Mouse (Mus musculus) limb, embryonic 14.5 days (tissue): Measurements from ENCODE around the gene Ifitm3. TPM values are rescaled to one million over a fixed set of nuclear protein-coding genes. Genes with fewer than 3 reads are reported as not detected.

Source experiments
- ATAC-seq: fragments of 200-750 bp; cut with Nextera tagmentation; 2 replicates; pipeline ENCODE4 v1.8.0; 2017; ENCODE audit warnings: low read depth, moderate number of reproducible peaks, moderate TSS enrichment; ENCODE audit not compliant: low FRiP score
- DNase-seq: peaks from one replicate; pipeline ENCODE4 v3.0.0-alpha.2; 2015; ENCODE audit warnings: low spot score
- H3K27ac ChIP-seq: fragments of 300-500 bp; sonication (generic); replicated peaks from 2 replicates; pipeline ENCODE4 v1.5.1; 2014; ENCODE audit warnings: low read depth, mild to moderate bottlenecking, low read length, moderate library complexity, mixed read lengths
- H3K27me3 ChIP-seq: fragments of 300-500 bp; sonication (generic); 2 replicates; pipeline ENCODE4 v1.6.1; 2014; ENCODE audit warnings: low read length, mixed read lengths; ENCODE audit not compliant: control insufficient read depth, insufficient read depth
- H3K36me3 ChIP-seq: fragments of 300-500 bp; sonication (generic); 2 replicates; pipeline ENCODE4 v1.6.1; 2014; ENCODE audit warnings: mild to moderate bottlenecking, low read length, moderate library complexity, mixed read lengths; ENCODE audit not compliant: control insufficient read depth, insufficient read depth
- H3K4me1 ChIP-seq: fragments of 300-500 bp; sonication (generic); 2 replicates; pipeline ENCODE4 v1.6.1; 2014; ENCODE audit warnings: antibody characterized with exemption, low read length, mixed read lengths; ENCODE audit not compliant: control insufficient read depth, insufficient read depth
- H3K4me2 ChIP-seq: fragments of 300-500 bp; sonication (generic); replicated peaks from 2 replicates; pipeline ENCODE4 v1.6.1; 2014; ENCODE audit warnings: low read depth, mild to moderate bottlenecking, low read length, moderate library complexity; ENCODE audit not compliant: severe bottlenecking
- H3K4me3 ChIP-seq: fragments of 300-500 bp; sonication (generic); replicated peaks from 2 replicates; pipeline ENCODE4 v1.5.1; 2014; ENCODE audit warnings: low read length
- H3K9ac ChIP-seq: fragments of 300-500 bp; sonication (generic); 2 replicates; pipeline ENCODE4 v1.6.1; 2014; ENCODE audit warnings: mild to moderate bottlenecking, low read depth, low read length, moderate library complexity; ENCODE audit not compliant: severe bottlenecking
- H3K9me3 ChIP-seq: fragments of 300-500 bp; sonication (generic); 2 replicates; pipeline ENCODE4 v1.6.1; 2016; ENCODE audit warnings: low read length; ENCODE audit not compliant: control insufficient read depth
- POLR2A ChIP-seq: fragments of 200-500 bp; IDR thresholded peaks from 2 replicates; pipeline ENCODE4 v1.8.0; 2012; ENCODE audit warnings: inconsistent platforms, mild to moderate bottlenecking, moderate library complexity, borderline replicate concordance; ENCODE audit not compliant: insufficient read depth, insufficient read length; ENCODE audit errors: extremely low read depth
- WGBS: fragments of 180-500 bp; shearing (Covaris S2); extraction: QIAGEN DNeasy Blood & Tissue Kit; methylation state at CpG from one replicate; pipeline ENCODE4 v1.1.7; 2014; 5-methylcytosine and 5-hydroxymethylcytosine counted together
- polyA plus RNA-seq, 2 experiments: library from polyadenylated mRNA; depleted of rRNA in 1 of 2; stranded (reverse) in 1 of 2; unstranded in 1 of 2; fragments of >200 nt; fragmentation: Nextera tagmentation in 1 of 2; extraction: Ambion mirVana in 1 of 2; gene quantifications; 2 replicates each; pipeline versions ENCODE4 v1.2.1 to v1.2.3; 2012 to 2014

Ifitm3 gene
- polyA plus RNA-seq, 2 experiments, result 85.6 to 201 TPM

DNA sequence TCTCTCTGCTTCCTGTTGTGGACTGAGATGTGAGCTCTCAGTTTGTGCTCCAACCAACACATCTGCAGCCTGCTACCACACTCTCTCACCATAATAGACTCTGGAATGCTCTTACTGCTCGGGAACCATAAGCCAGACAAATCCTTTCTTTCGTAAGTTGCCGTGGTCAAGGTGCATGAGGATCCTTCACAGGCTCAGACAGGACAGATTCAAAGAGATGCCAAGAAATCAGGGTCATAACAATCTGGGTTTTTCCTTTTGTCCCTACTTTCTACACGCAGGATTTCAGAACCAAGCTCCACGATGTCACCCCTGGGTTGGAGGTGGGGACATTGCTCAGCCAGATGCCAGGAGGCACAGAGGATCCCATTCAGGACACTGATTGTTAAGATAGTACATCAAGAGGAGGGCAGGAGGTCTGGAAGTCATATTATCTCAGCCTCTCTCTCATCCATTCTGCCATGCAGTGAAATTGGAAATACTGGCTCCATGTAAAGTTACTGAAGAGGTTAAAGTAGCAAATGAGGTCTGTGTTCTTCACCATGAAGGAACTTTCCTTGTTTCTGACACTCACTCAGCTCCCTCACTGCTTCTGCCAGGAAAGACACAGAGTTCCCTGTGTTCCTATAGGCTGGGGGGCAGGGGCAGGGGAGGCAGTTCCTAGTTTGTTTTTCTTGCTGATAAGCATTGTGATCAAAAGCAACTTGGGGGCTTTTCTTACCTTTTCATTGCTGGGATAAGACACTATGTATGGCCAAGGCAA is 7.1 kb downstream of the Ifitm3 start:
- no peak overlapping the region for H3K27ac ChIP-seq
- WGBS, result 82% methylated on average over 5 of the region's 5 CpGs
- no peak for TF ChIP-seq POLR2A
- no peak overlapping the region for H3K4me3 ChIP-seq
- no peaks in the 10 kb centered on the region for H3K9me3 ChIP-seq
- DNase-seq, result no peak
- H3K9ac ChIP-seq, result no peak overlapping the region
- H3K4me2 ChIP-seq, result no peak overlapping the region
- peaks cover under 1% of the 10 kb centered on the region; the same call in 1 of the 2 replicates for H3K4me1 ChIP-seq
- H3K27me3 ChIP-seq, result no peaks in the 10 kb centered on the region
- H3K36me3 ChIP-seq, result no peaks in the 10 kb centered on the region
- ATAC-seq, result no peak

DNA sequence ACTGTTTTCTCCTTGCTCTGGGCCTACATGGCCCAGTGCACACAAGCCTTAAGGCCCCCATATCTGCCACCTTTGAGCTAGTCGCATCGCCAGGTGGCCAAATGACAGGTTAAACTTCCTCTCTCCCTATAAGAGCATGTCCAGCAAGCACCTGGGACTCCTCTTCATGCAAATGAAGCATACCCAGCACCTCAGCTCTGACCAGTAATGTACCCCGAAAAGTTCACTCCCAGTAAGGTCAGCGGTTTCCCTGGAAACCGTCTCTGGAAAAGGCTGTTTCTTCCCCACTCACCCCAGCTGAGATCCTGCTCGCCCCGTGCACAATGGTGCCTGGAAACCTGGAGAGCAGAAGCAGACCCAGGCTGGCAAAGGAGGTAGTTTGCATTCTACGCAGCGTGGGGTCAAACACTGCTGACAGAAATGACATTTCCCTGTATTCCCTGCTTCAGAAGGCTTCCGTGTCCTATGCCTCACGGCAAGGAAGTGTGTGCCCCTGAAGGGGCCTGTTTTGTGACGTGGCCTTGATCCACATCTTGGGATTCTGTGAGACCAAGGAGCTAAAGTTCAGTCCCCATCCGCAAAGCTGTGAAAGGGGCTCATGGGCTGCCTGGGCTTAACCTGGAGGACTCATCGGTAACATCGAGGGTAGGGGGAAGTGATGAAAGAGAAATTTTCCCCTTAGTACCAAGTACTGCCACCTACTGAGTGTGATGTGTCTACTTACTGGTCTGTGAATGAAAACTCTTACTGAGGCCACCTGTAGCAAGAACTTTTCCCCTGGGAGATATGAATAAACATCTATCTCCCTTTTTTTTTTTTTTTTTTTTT is 9.5 kb downstream of the Ifitm3 start:
- H3K36me3 ChIP-seq, result no peaks in the 10 kb centered on the region
- H3K9me3 ChIP-seq, result no peaks in the 10 kb centered on the region
- DNase-seq, result no peak
- no peak overlapping the region for H3K9ac ChIP-seq
- H3K4me2 ChIP-seq, result no peak overlapping the region
- no peak for ATAC-seq
- no peak for TF ChIP-seq POLR2A
- no peak overlapping the region for H3K27ac ChIP-seq
- no peak overlapping the region for H3K4me3 ChIP-seq
- WGBS, result 78% methylated on average over 15 of the region's 15 CpGs
- no peaks in the 10 kb centered on the region for H3K27me3 ChIP-seq
- H3K4me1 ChIP-seq, result no peaks in the 10 kb centered on the region

DNA sequence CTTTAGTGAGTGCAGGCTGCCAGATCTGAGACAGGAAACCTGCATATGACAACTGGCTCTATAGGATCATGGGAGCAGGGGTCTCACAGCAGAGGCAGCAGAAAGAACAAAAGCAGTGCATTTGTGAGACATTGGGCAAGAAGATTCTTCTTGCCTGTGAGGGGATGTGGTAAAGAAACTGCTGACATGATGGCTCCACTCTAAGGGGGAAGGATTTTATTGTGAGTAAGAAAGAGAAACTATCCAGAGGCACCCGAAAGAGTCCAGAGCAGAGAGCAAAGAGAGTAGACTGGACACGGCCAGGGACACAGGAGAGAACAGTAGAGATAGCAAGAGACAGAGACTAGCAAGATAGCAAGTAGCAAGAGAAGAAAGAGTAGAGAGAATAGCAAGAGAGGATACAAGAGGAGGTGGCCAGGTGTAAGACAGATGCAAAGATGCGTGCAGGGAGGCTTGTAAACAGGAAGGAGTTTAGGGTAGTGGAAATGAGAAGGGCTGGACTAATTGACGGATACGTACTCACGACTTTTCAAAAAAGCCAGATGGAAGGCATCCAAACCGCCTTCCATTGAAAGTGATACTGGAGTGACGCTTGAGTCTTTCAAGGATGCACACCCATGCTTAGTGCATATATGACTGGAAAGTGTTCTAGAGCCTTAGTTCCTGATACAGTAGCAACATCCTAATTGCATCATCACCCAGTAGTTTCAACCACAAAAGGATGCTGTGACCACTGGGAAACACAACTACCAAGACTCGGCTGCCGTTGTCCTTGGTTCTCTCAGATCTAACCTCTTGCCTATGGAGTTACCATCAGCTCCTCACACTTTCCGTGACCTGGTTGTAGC is 11.5 kb downstream of the Ifitm3 start:
- Histone ChIP-seq H3K4me1 (no peaks in the 10 kb centered on the region), H3K9me3 (no peaks in the 10 kb centered on the region), H3K36me3 (no peaks in the 10 kb centered on the region), H3K9ac (no peak overlapping the region), H3K4me2 (no peak overlapping the region), H3K27me3 (no peaks in the 10 kb centered on the region), H3K27ac (no peak overlapping the region), H3K4me3 (no peak overlapping the region)
- no peak for ATAC-seq
- no peak for DNase-seq
- WGBS, result 82% methylated on average over 11 of the region's 11 CpGs
- no peak for TF ChIP-seq POLR2A

- Histone ChIP-seq H3K27me3 (no peaks in the 10 kb centered on the region), H3K36me3 (no peaks in the 10 kb centered on the region), H3K4me1 (no peaks in the 10 kb centered on the region), H3K9ac (no peak overlapping the region), H3K4me2 (no peak overlapping the region), H3K9me3 (no peaks in the 10 kb centered on the region), H3K27ac (no peak overlapping the region), H3K4me3 (no peak overlapping the region)
- TF ChIP-seq POLR2A, result no peak
- WGBS, result 75% methylated on average over 1 of the region's 1 CpGs
- DNase-seq (no peak), ATAC-seq (no peak)
Observed at GRCm38 (mm10) chr7:140997817-140998216, 12.8 kb downstream of the Ifitm3 start.
